Mouse (Mus musculus): Measurements from ENCODE around the gene Hist1h1e. TPM values are rescaled to one million over a fixed set of nuclear protein-coding genes. Genes with fewer than 3 reads are reported as not detected.

Gene Hist1h1e
- total and polyA plus RNA-seq, 3 experiments, result 1.9 to 486 (median 18.3) TPM

DNA sequence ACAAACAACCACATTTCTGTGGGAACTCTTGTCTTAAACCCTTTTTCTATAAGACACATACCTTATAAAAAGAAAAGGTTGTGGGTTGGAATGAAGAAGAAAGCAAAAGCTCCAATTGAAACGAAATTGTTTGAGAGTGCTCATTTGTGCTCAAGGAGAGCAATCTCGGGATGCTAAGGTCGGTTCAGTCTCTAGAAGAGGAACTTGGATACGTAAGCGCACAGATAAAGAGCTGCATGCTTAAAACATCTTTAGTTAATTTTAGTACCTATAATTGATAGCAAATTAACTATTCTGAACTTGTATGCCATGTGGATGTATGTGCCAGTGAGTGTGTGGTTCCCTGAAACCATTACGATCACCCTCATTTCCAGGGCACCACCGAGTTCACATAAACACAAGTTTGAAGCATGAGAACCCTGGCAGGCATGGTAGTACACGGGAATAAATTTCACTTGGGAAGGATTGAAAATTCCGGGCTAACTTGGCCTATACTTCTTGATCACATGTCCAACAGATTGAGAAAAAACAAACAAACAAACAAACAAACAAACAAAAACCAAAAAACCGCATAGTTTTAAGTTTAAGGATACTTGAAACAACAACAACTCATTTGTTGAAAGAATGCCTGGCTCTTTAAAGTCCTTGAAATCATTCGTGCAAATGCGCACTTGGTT, 2.2 kb downstream of the Hist1h1e start:
- peak overlapping the region; percentile 55 to 70 (median 61) for H3K4me3 ChIP-seq (replicated peaks in 1 of 3; ENCODE audit: low read depth in 2 of 3, low read length in 2 of 3, poor library complexity in 1 of 3)
- TF ChIP-seq RCOR1 (conservative IDR thresholded peaks at IDR 0.05; ENCODE audit: low read depth, low read length) (no peak), MXI1 (IDR thresholded peaks at IDR 0.05; ENCODE audit: low read depth, low read length) (peak; percentile 33; the same call in 1 of the 2 replicates), HCFC1 (IDR thresholded peaks at IDR 0.05; ENCODE audit: low read depth, low read length) (no peak), MYC (IDR thresholded peaks at IDR 0.05; ENCODE audit: low read depth, low read length) (0 out of 2 replicates have a peak, but pooled peaks have one; percentile 25), SIN3A (IDR thresholded peaks at IDR 0.05; ENCODE audit: low read length) (peak; percentile 12; the same call in 1 of the 2 replicates)
- peaks cover 4 to 16% of the 10 kb centered on the region in 2 experiments for H3K4me1 ChIP-seq (ENCODE audit: control insufficient read depth in 1 of 2, insufficient read depth in 2 of 2)
- H3K9me3 ChIP-seq (replicated peaks; ENCODE audit: low read length), result no peaks in the 10 kb centered on the region
- dilution Hi-C loops (cut with MboI; ENCODE audit: extremely low pct_ligation_motif_present, extremely low pct_unique_long_range_greater_than_20kb, low sequenced_read_pairs), result no loop called here
- no peaks in the 10 kb centered on the region for H3K27me3 ChIP-seq (replicated peaks)
- H3K4me2 ChIP-seq (ENCODE audit: insufficient read depth, low read depth, poor library complexity, severe bottlenecking), result peak overlapping the region; percentile 91
- in situ Hi-C loops (cut with MboI; ENCODE audit: low pct_ligation_motif_present, low pct_unique_long_range_greater_than_20kb, low sequenced_read_pairs), result no loop called here
- DNase-seq (ENCODE audit: extremely low read depth), result peak; percentile 42
- peak overlapping the region; percentile 98 for H3K27ac ChIP-seq (ENCODE audit: insufficient read depth, low read depth)
- peaks cover 8% of the 10 kb centered on the region; the same call in 1 of the 2 replicates for H3K79me2 ChIP-seq (replicated peaks; ENCODE audit: control insufficient read depth, extremely low read depth, insufficient read depth, poor library complexity, severe bottlenecking)
- peaks cover 0 to 4% of the 10 kb centered on the region in 2 experiments for H3K36me3 ChIP-seq (replicated peaks in 1 of 2; ENCODE audit: control insufficient read depth in 1 of 2, insufficient read depth in 1 of 2, low read length in 1 of 2)
- peak overlapping the region; percentile 96 for H3K9ac ChIP-seq (ENCODE audit: insufficient read depth, low read depth)

GRCm38 (mm10) chr13:23611638-23612037, 10.7 kb downstream of the Hist1h1e start:
- Histone ChIP-seq H3K9me3 (replicated peaks; ENCODE audit: low read length) (no peaks in the 10 kb centered on the region), H3K4me1 (ENCODE audit: control insufficient read depth in 1 of 2, insufficient read depth in 2 of 2) (peaks cover 10 to 20% of the 10 kb centered on the region in 2 experiments; a peak in 3 of 4 replicates), H3K4me2 (ENCODE audit: insufficient read depth, low read depth, poor library complexity, severe bottlenecking) (no peak overlapping the region), H3K4me3 (replicated peaks in 1 of 3; ENCODE audit: low read depth in 2 of 3, low read length in 2 of 3, poor library complexity in 1 of 3) (no peak overlapping the region), H3K36me3 (replicated peaks in 1 of 2; ENCODE audit: control insufficient read depth in 1 of 2, insufficient read depth in 1 of 2, low read length in 1 of 2) (peaks cover 2 to 28% of the 10 kb centered on the region in 2 experiments), H3K27ac (ENCODE audit: insufficient read depth, low read depth) (no peak overlapping the region), H3K9ac (ENCODE audit: insufficient read depth, low read depth) (no peak overlapping the region), H3K27me3 (replicated peaks) (no peaks in the 10 kb centered on the region), H3K79me2 (replicated peaks; ENCODE audit: control insufficient read depth, extremely low read depth, insufficient read depth, poor library complexity, severe bottlenecking) (no peaks in the 10 kb centered on the region)
- DNase-seq (ENCODE audit: extremely low read depth), result no peak
- TF ChIP-seq NRF1 (IDR thresholded peaks at IDR 0.05; ENCODE audit: low read depth, low read length) (no peak), NELFE (IDR thresholded peaks at IDR 0.05; ENCODE audit: low read depth, low read length) (no peak), USF2 (conservative IDR thresholded peaks at IDR 0.05; ENCODE audit: low read depth, low read length) (no peak), MXI1 (IDR thresholded peaks at IDR 0.05; ENCODE audit: low read depth, low read length) (no peak), JUND (conservative IDR thresholded peaks at IDR 0.05; ENCODE audit: low read depth, low read length) (no peak), MEF2A (IDR thresholded peaks at IDR 0.05; ENCODE audit: borderline replicate concordance, low read depth, low read length) (no peak), MAZ (IDR thresholded peaks at IDR 0.05; ENCODE audit: low read depth, low read length) (no peak), JUN (IDR thresholded peaks at IDR 0.05; ENCODE audit: insufficient read depth, low read depth, low read length) (no peak), E2F4 (IDR thresholded peaks at IDR 0.05; ENCODE audit: insufficient replicate concordance, low read depth, low read length) (no peak), SIN3A (IDR thresholded peaks at IDR 0.05; ENCODE audit: low read length) (no peak), ELF1 (IDR thresholded peaks at IDR 0.05; ENCODE audit: low read depth, low read length) (no peak), MAX (IDR thresholded peaks at IDR 0.05; ENCODE audit: low read length) (no peak), UBTF (IDR thresholded peaks at IDR 0.05; ENCODE audit: low read depth, low read length) (no peak), ZMIZ1 (IDR thresholded peaks at IDR 0.05; ENCODE audit: low read depth, low read length) (no peak)
- dilution Hi-C loops (cut with MboI; ENCODE audit: extremely low pct_ligation_motif_present, extremely low pct_unique_long_range_greater_than_20kb, low sequenced_read_pairs), result no loop called here
- in situ Hi-C loops (cut with MboI; ENCODE audit: low pct_ligation_motif_present, low pct_unique_long_range_greater_than_20kb, low sequenced_read_pairs), result no loop called here
